Mouse (Mus musculus) spleen, adult 12 weeks (tissue): ENCODE measurements around the gene Psmd3.
"Not testable (repeated sequence)": the region's sequence is repeated elsewhere in the genome, so short reads cannot be mapped to it uniquely, and the experiment has no call there.

Experiments used
- DNase-seq: peaks from one replicate; pipeline ENCODE4 v3.0.0; 2022; ENCODE audit warnings: low spot score

The Psmd3 gene

GRCm38 (mm10) chr11:98720756-98721155, 38.4 kb downstream of the Psmd3 start:
- no peak for DNase-seq

- DNase-seq: no peak
Observed at GRCm38 (mm10) chr11:98721458-98722226, 39.3 kb downstream of the Psmd3 start.

- no peak for DNase-seq
Observed at GRCm38 (mm10) chr11:98723098-98723497, 40.7 kb downstream of the Psmd3 start.

- DNase-seq: no peak
Observed at GRCm38 (mm10) chr11:98725926-98726506, 43.7 kb downstream of the Psmd3 start.

- DNase-seq: peak; percentile 77
Observed at GRCm38 (mm10) chr11:98729119-98729588, 46.8 kb downstream of the Psmd3 start, which contains the start of gene Med24. Med24 (minus strand) TSS chr11:98729435.

GRCm38 (mm10) chr11:98730727-98731126, 48.4 kb downstream of the Psmd3 start:
- no peak for DNase-seq

- DNase-seq: no peak
Observed at GRCm38 (mm10) chr11:98731134-98731533, 48.8 kb downstream of the Psmd3 start.

GRCm38 (mm10) chr11:98734020-98734419, 51.7 kb downstream of the Psmd3 start:
- DNase-seq: no peak

GRCm38 (mm10) chr11:98735111-98735510, 52.8 kb downstream of the Psmd3 start:
- DNase-seq: no peak

GRCm38 (mm10) chr11:98736176-98736575, 53.8 kb downstream of the Psmd3 start:
- no peak for DNase-seq

GRCm38 (mm10) chr11:98737220-98737619, 54.9 kb downstream of the Psmd3 start:
- not testable (repeated sequence) for DNase-seq

GRCm38 (mm10) chr11:98738428-98738911, 56.1 kb downstream of the Psmd3 start:
- DNase-seq: no peak

- no peak for DNase-seq
Observed at GRCm38 (mm10) chr11:98738925-98739324, 56.6 kb downstream of the Psmd3 start.

- DNase-seq: no peak
Observed at GRCm38 (mm10) chr11:98740026-98740392, 57.7 kb downstream of the Psmd3 start.

- peak; percentile 36 for DNase-seq
Observed at GRCm38 (mm10) chr11:98740393-98741050, 58.2 kb downstream of the Psmd3 start, which contains the start of gene Thra. Thra (plus strand) TSS chr11:98740638.

GRCm38 (mm10) chr11:98741051-98741620, 58.8 kb downstream of the Psmd3 start:
- no peak for DNase-seq

- DNase-seq: peak; percentile 63
Observed at GRCm38 (mm10) chr11:98741622-98742396, 59.5 kb downstream of the Psmd3 start.

- DNase-seq: no peak
Observed at GRCm38 (mm10) chr11:98742397-98743291, 60.3 kb downstream of the Psmd3 start.

- no peak for DNase-seq
Observed at GRCm38 (mm10) chr11:98743655-98744345, 61.4 kb downstream of the Psmd3 start.

GRCm38 (mm10) chr11:98744456-98745019, 62.2 kb downstream of the Psmd3 start:
- DNase-seq: no peak
